Mouse (Mus musculus): ENCODE measurements around the gene Bok.
"Not testable (repeated sequence)": the region's sequence is repeated elsewhere in the genome, so short reads cannot be mapped to it uniquely, and the experiment has no call there.

The Bok gene

GRCm38 (mm10) chr1:93685401-93686244 is at the start of gene Bok:
Bok (plus strand) TSS chr1:93685660.
- DNase-seq (ENCODE audit: low spot score in 2 of 2), result no peak

- DNase-seq (ENCODE audit: low spot score in 2 of 2), result no peak
Measured at GRCm38 (mm10) chr1:93636211-93636897, 49.1 kb upstream of the Bok start.

GRCm38 (mm10) chr1:93641978-93642377 is 43.5 kb upstream of the Bok start:
- no peak for DNase-seq (ENCODE audit: low spot score in 2 of 2)

- DNase-seq (ENCODE audit: low spot score in 2 of 2), result no peak
Measured at GRCm38 (mm10) chr1:93642692-93643091, 42.8 kb upstream of the Bok start.

GRCm38 (mm10) chr1:93649604-93650172 is 35.8 kb upstream of the Bok start:
- no peak for DNase-seq (ENCODE audit: low spot score in 2 of 2)

- DNase-seq (ENCODE audit: low spot score in 2 of 2), result no peak
Measured at GRCm38 (mm10) chr1:93654275-93654674, 31.2 kb upstream of the Bok start.

GRCm38 (mm10) chr1:93654798-93655197 is 30.7 kb upstream of the Bok start:
- no peak for DNase-seq (ENCODE audit: low spot score in 2 of 2)

GRCm38 (mm10) chr1:93656325-93657024 is 29.0 kb upstream of the Bok start:
- DNase-seq (ENCODE audit: low spot score in 2 of 2), result no peak

GRCm38 (mm10) chr1:93657025-93657360 is 28.5 kb upstream of the Bok start:
- DNase-seq (ENCODE audit: low spot score in 2 of 2), result no peak

- not testable (repeated sequence) for DNase-seq (ENCODE audit: low spot score in 2 of 2)
Measured at GRCm38 (mm10) chr1:93658559-93658958, 26.9 kb upstream of the Bok start, which contains the start of gene Stk25. Stk25 (minus strand) TSS chr1:93658659.

- peak in 1 of 2 experiments; percentile 19 for DNase-seq (ENCODE audit: low spot score in 2 of 2)
Measured at GRCm38 (mm10) chr1:93667760-93668400, 17.6 kb upstream of the Bok start.

- peak; percentile 49 to 57 for DNase-seq (ENCODE audit: low spot score in 2 of 2)
Measured at GRCm38 (mm10) chr1:93668791-93669548, 16.5 kb upstream of the Bok start.

GRCm38 (mm10) chr1:93669941-93670340 is 15.5 kb upstream of the Bok start:
- DNase-seq (ENCODE audit: low spot score in 2 of 2), result no peak

GRCm38 (mm10) chr1:93672682-93673081 is 12.8 kb upstream of the Bok start:
- DNase-seq (ENCODE audit: low spot score in 2 of 2), result no peak

- no peak for DNase-seq (ENCODE audit: low spot score in 2 of 2)
Measured at GRCm38 (mm10) chr1:93678386-93678785, 7.1 kb upstream of the Bok start.

- DNase-seq (ENCODE audit: low spot score in 2 of 2), result no peak
Measured at GRCm38 (mm10) chr1:93679889-93680568, 5.4 kb upstream of the Bok start.

- no peak for DNase-seq (ENCODE audit: low spot score in 2 of 2)
Measured at GRCm38 (mm10) chr1:93686245-93686960, 943 bp downstream of the Bok start.

- no peak for DNase-seq (ENCODE audit: low spot score in 2 of 2)
Measured at GRCm38 (mm10) chr1:93686961-93687320, 1.5 kb downstream of the Bok start.

- no peak for DNase-seq (ENCODE audit: low spot score in 2 of 2)
Measured at GRCm38 (mm10) chr1:93688154-93688553, 2.7 kb downstream of the Bok start.
